26 mouse cellular contexts compared by ENCODE assay signal in the genomic region with DNA sequence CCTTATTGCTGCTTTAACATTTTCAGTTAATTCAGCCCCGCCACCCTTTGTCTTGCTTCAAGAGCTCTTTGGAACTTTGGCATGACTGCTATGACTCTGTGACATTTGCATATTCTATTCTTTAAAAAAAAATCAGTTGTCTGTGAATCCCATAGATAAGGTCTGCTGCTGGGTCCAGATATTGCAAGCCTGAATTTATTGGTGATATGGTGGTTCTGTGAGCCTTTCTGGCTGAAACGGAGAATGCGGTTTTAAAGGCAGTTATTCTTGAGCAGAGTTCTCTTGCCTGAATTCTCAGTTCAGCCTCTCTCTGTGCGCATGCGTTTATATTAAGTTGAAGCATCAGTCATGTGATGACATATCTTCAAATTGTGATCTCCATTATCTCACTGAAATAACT.
"Had no signal": no experiment of that assay in that cellular context is flagged by ENCODE, and none has a peak within 500 bp of the region (broad histone marks: within the 10 kb centered on the region; RNA-seq: fewer than 3 reads in every experiment).

No protein-coding gene starts in this region.

- DNase-seq: cerebellum, adult 9-11 months; cerebellum, postnatal 10 days; cerebellum, postnatal 14 days; cerebellum, postnatal 25 days; cerebellum, postnatal 36 days; embryo, embryonic 11 days; forebrain, postnatal 0 days; gastrocnemius, adult 2 months; gastrocnemius, postnatal 10 days; gastrocnemius, postnatal 14 days; gastrocnemius, postnatal 25 days; gastrocnemius, postnatal 36 days; heart, adult 11 months; heart, adult 18-20 months; heart, adult 2 months had no signal

- H3K9me3 ChIP-seq: embryonic facial prominence, embryonic 10.5 days; embryonic facial prominence, embryonic 12.5 days; embryonic facial prominence, embryonic 13.5 days; embryonic facial prominence, embryonic 15.5 days; forebrain, embryonic 10.5 days; forebrain, embryonic 12.5 days; forebrain, embryonic 13.5 days; forebrain, embryonic 15.5 days had no signal

- ATAC-seq: forebrain, embryonic 13.5 days; forebrain, embryonic 14.5 days; forebrain, embryonic 15.5 days; forebrain, embryonic 16.5 days; forebrain, postnatal 0 days had no signal

- H3K4me1 ChIP-seq: embryonic facial prominence, embryonic 10.5 days; embryonic facial prominence, embryonic 12.5 days; embryonic facial prominence, embryonic 13.5 days; embryonic facial prominence, embryonic 15.5 days; forebrain, embryonic 10.5 days; forebrain, embryonic 12.5 days; forebrain, embryonic 13.5 days; forebrain, embryonic 15.5 days had no signal

- H3K36me3 ChIP-seq: embryonic facial prominence, embryonic 10.5 days; embryonic facial prominence, embryonic 12.5 days; embryonic facial prominence, embryonic 13.5 days; embryonic facial prominence, embryonic 15.5 days; forebrain, embryonic 10.5 days; forebrain, embryonic 12.5 days; forebrain, embryonic 15.5 days had no signal

- H3K27me3 ChIP-seq: embryonic facial prominence, embryonic 12.5 days; embryonic facial prominence, embryonic 13.5 days; embryonic facial prominence, embryonic 15.5 days; forebrain, embryonic 12.5 days; forebrain, embryonic 13.5 days; forebrain, embryonic 15.5 days had no signal

- H3K9ac ChIP-seq: embryonic facial prominence, embryonic 12.5 days; embryonic facial prominence, embryonic 13.5 days; embryonic facial prominence, embryonic 15.5 days; forebrain, embryonic 12.5 days; forebrain, embryonic 13.5 days; forebrain, embryonic 15.5 days; forebrain, postnatal 0 days had no signal

- H3K4me2 ChIP-seq: embryonic facial prominence, embryonic 12.5 days; embryonic facial prominence, embryonic 13.5 days; embryonic facial prominence, embryonic 15.5 days; forebrain, embryonic 12.5 days; forebrain, embryonic 13.5 days; forebrain, embryonic 15.5 days had no signal

- H3K4me3 ChIP-seq: embryonic facial prominence, embryonic 10.5 days; embryonic facial prominence, embryonic 12.5 days; embryonic facial prominence, embryonic 13.5 days; embryonic facial prominence, embryonic 15.5 days; erythroblast, embryonic 14.5 days; forebrain, embryonic 10.5 days; forebrain, embryonic 12.5 days; forebrain, embryonic 13.5 days; forebrain, embryonic 15.5 days; gastrocnemius, adult 2 months; heart, adult 2 months had no signal

- H3K27ac ChIP-seq: embryonic facial prominence, embryonic 10.5 days; embryonic facial prominence, embryonic 12.5 days; embryonic facial prominence, embryonic 13.5 days; embryonic facial prominence, embryonic 15.5 days; forebrain, embryonic 10.5 days; forebrain, embryonic 12.5 days; forebrain, embryonic 13.5 days; forebrain, embryonic 15.5 days; gastrocnemius, adult 2 months; heart, adult 2 months had no signal
